Mouse (Mus musculus) hindbrain, embryonic 14.5 days (tissue): ENCODE data around the gene Zfp423. TPM values are rescaled to one million over a fixed set of nuclear protein-coding genes. Genes with fewer than 3 reads are reported as not detected.

Experiments
- ATAC-seq: fragments of 200-750 bp; cut with Nextera tagmentation; 2 replicates; pipeline ENCODE4 v1.8.0; 2017; ENCODE audit warnings: moderate number of reproducible peaks, mild to moderate bottlenecking, moderate TSS enrichment, moderate library complexity; ENCODE audit not compliant: low FRiP score
- DNase-seq: peaks from one replicate; pipeline ENCODE4 v3.0.0-alpha.2; 2015; ENCODE audit warnings: low spot score
- H3K27ac ChIP-seq: fragments of 300-500 bp; sonication (generic); 2 replicates; pipeline ENCODE4 v1.5.1; 2014; ENCODE audit warnings: mild to moderate bottlenecking, moderate library complexity
- H3K27me3 ChIP-seq: fragments of 300-500 bp; sonication (generic); 2 replicates; pipeline ENCODE4 v1.6.1; 2014; ENCODE audit warnings: mild to moderate bottlenecking, low read length, mixed read lengths; ENCODE audit not compliant: control insufficient read depth, insufficient read depth
- H3K36me3 ChIP-seq: fragments of 300-500 bp; sonication (generic); replicated peaks from 2 replicates; pipeline ENCODE4 v1.6.1; 2014; ENCODE audit not compliant: control insufficient read depth, insufficient read depth
- H3K4me1 ChIP-seq: fragments of 300-500 bp; sonication (generic); replicated peaks from 2 replicates; pipeline ENCODE4 v1.6.1; 2014; ENCODE audit warnings: antibody characterized with exemption, low read length, mixed read lengths; ENCODE audit not compliant: control insufficient read depth, insufficient read depth
- H3K4me2 ChIP-seq: fragments of 300-500 bp; sonication (generic); replicated peaks from 2 replicates; pipeline ENCODE4 v1.6.1; 2014; ENCODE audit warnings: mild to moderate bottlenecking, moderate library complexity
- H3K4me3 ChIP-seq: fragments of 300-500 bp; sonication (generic); replicated peaks from 2 replicates; pipeline ENCODE4 v1.5.1; 2014; ENCODE audit warnings: mild to moderate bottlenecking, low read length
- H3K9ac ChIP-seq: fragments of 300-500 bp; sonication (generic); 2 replicates; pipeline ENCODE4 v1.6.1; 2014
- H3K9me3 ChIP-seq: fragments of 300-500 bp; sonication (generic); 2 replicates; pipeline ENCODE4 v1.6.1; 2016; ENCODE audit warnings: low read length; ENCODE audit not compliant: control insufficient read depth
- WGBS: fragments of 180-500 bp; shearing (Covaris S2); extraction: QIAGEN DNeasy Blood & Tissue Kit; methylation state at CpG from one replicate; pipeline ENCODE4 v1.1.7; 2014; 5-methylcytosine and 5-hydroxymethylcytosine counted together
- polyA plus RNA-seq: library from polyadenylated mRNA; unstranded; fragments of >200 nt; fragmentation: Nextera tagmentation; extraction: Ambion mirVana; gene quantifications from 2 replicates; pipeline ENCODE4 v1.2.1, GENCODE M21; 2014

Zfp423 gene
- polyA plus RNA-seq, 1 experiment from 2014 or later, result 42.3 TPM

DNA sequence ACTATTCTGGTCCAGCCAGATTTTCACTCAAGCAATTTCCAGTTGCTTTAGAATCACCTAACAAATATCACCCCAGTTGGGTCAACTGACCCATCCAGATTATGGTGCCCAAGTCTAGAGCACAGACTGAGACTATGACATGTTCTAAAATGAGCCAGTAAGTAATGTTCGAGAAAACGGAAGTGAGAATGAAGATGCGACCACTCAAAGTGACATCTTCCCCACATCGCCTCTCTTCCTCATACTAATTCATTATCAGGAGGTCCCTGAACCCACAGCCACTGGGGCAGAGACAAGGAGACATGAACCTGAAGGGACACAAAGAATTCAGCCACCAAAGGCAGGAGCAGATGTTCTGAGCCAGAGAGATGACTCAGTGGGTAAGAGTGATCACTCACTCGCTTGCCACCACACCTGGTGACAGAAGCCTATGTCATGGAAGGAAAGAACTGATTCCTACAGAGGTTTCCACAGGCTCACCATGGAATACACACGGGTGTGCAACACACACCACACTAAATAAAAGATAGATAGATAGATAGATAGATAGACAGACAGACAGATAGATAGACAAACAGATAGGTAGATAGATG lies 24.2 kb downstream of the Zfp423 start:
- H3K36me3 ChIP-seq, result no peaks in the 10 kb centered on the region
- H3K4me1 ChIP-seq, result peaks cover 56% of the 10 kb centered on the region
- H3K9ac ChIP-seq, result no peak overlapping the region
- no peak for ATAC-seq
- no peak overlapping the region for H3K27ac ChIP-seq
- no peak overlapping the region for H3K4me3 ChIP-seq
- WGBS, result 91% methylated on average over 6 of the region's 6 CpGs
- DNase-seq, result no peak
- no peaks in the 10 kb centered on the region for H3K9me3 ChIP-seq
- no peaks in the 10 kb centered on the region for H3K27me3 ChIP-seq
- no peak overlapping the region for H3K4me2 ChIP-seq

GRCm38 (mm10) chr8:87934175-87934574 lies 25.2 kb downstream of the Zfp423 start:
- H3K4me3 ChIP-seq, result no peak overlapping the region
- H3K9ac ChIP-seq, result no peak overlapping the region
- H3K4me2 ChIP-seq, result no peak overlapping the region
- DNase-seq, result no peak
- H3K36me3 ChIP-seq, result no peaks in the 10 kb centered on the region
- no peaks in the 10 kb centered on the region for H3K27me3 ChIP-seq
- ATAC-seq, result no peak
- no peak overlapping the region for H3K27ac ChIP-seq
- H3K4me1 ChIP-seq, result peaks cover 46% of the 10 kb centered on the region
- WGBS, result 61% methylated on average over 13 of the region's 13 CpGs
- H3K9me3 ChIP-seq, result no peaks in the 10 kb centered on the region

DNA sequence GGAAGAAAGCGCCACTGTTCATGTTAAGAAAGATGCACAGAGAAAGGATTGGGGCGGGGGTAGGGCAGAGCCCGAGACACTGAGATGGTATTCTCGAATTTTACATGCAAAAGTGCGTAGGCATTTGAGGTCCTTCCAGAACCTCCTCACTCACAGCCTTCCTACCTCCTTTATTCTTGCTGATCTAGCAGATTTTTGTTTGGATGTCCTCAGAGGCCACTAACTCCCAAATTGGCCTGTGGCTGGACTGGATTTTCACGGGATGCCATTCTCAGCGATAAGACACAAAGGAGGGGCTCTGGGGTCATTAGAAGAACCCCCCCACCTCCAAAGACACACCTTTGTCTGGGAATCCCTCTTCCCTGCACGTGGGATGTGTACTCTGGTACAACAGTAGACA lies 25.6 kb downstream of the Zfp423 start:
- ATAC-seq, result no peak
- Histone ChIP-seq H3K9ac (no peak overlapping the region), H3K27me3 (no peaks in the 10 kb centered on the region), H3K9me3 (no peaks in the 10 kb centered on the region), H3K4me3 (no peak overlapping the region), H3K36me3 (no peaks in the 10 kb centered on the region), H3K27ac (no peak overlapping the region), H3K4me2 (no peak overlapping the region), H3K4me1 (peaks cover 46% of the 10 kb centered on the region)
- DNase-seq, result no peak
- WGBS, result 53% methylated on average over 8 of the region's 8 CpGs

DNA sequence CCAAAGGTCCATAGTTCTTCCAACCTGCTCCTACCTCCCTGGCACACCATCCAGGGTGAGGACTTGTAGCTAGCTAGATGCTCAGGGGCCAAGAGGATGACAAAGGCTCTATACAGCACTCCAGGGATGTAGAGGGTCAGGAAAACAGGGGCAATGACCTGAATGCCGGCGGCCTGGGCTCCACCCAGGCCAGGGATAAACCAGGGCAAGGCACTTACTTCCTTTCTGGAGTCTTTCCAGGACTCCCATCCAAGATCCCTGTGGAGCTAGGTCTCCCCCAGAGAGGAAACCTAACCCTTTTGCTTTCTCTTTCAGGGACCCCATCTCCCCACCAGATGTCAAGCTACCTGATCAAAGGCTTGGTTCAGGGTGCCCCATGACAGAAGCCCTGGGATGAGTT lies 30.5 kb downstream of the Zfp423 start:
- H3K4me1 ChIP-seq, result peaks cover 51% of the 10 kb centered on the region
- DNase-seq (no peak), ATAC-seq (no peak)
- no peaks in the 10 kb centered on the region for H3K9me3 ChIP-seq
- H3K27me3 ChIP-seq, result no peaks in the 10 kb centered on the region
- 0 out of 2 replicates have a peak overlapping the region, but pooled peaks have one; percentile 9 for H3K27ac ChIP-seq
- H3K9ac ChIP-seq, result no peak overlapping the region
- no peak overlapping the region for H3K4me2 ChIP-seq
- H3K4me3 ChIP-seq, result no peak overlapping the region
- no peaks in the 10 kb centered on the region for H3K36me3 ChIP-seq
- 53% methylated on average over 2 of the region's 2 CpGs for WGBS

GRCm38 (mm10) chr8:87927034-87927830 lies 32.2 kb downstream of the Zfp423 start:
- Histone ChIP-seq H3K27ac (no peak overlapping the region; the same call in 1 of the 2 replicates), H3K27me3 (no peaks in the 10 kb centered on the region), H3K4me2 (no peak overlapping the region), H3K4me1 (peaks cover 40% of the 10 kb centered on the region), H3K9me3 (no peaks in the 10 kb centered on the region), H3K9ac (no peak overlapping the region), H3K4me3 (no peak overlapping the region), H3K36me3 (no peaks in the 10 kb centered on the region)
- DNase-seq (no peak), ATAC-seq (no peak)
- WGBS, result 55% methylated on average over 10 of the region's 10 CpGs

DNA sequence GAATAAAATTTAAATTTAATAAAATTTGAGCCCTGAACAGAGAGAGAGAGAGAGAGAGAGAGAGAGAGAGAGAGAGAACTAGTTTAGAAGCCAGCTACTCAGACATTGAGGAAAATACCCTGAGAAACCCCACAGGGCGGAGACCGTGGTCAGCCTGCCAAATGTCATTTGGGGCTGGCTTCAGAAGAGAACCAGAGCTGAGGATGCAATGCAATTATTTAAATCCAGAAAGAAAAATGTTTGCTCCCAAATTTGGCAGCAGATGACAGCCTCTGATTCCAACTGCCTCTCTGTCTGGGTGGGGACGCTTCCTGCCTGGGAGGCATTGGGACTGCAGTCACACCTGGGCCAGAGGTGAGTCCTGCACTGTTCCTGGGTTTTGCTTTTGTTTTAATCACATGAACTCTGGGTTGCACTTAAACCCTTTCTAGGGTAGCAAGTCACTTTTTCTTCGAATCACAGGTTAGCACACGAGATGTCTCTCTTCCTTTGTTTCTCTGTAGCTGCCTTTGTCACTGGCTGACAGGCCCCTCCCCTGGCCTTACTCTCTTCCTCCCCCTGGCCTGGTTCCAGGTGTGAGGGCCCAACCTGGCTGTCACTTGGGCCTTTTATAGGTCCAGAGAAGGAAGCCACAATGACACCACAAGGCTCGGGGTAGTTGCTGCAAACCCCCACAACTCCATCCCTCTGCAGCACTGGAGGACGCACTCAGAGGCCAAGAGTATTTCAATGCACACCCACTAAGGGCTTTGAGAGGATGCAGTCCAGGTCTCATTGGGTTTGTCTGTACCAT lies 33.1 kb downstream of the Zfp423 start:
- H3K4me2 ChIP-seq, result no peak overlapping the region
- no peak overlapping the region for H3K4me3 ChIP-seq
- 66% methylated on average over 7 of the region's 7 CpGs for WGBS
- no peaks in the 10 kb centered on the region for H3K36me3 ChIP-seq
- no peaks in the 10 kb centered on the region for H3K9me3 ChIP-seq
- DNase-seq, result no peak
- H3K4me1 ChIP-seq, result peaks cover 42% of the 10 kb centered on the region
- no peak for ATAC-seq
- H3K9ac ChIP-seq, result no peak overlapping the region
- no peaks in the 10 kb centered on the region for H3K27me3 ChIP-seq
- H3K27ac ChIP-seq, result no peak overlapping the region

DNA sequence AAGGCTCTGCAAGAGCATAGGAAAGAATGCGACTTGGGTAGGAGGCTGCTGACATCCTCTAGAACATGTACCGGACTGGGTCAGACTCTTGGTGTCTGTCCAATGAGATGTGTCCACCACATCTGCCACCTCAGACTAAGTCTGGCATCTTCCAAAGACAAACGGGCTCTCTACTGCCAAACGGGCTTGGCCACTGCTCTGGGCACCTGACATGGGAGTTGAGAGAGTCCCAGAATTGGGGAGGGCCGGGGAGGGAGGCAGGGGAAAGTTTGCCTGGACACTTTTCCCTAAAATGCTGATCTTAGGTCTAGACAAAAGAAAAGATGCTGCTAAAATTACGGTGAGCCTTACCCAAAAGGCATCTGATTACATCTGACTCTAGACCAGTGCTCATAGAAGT lies 36.5 kb downstream of the Zfp423 start:
- H3K9ac ChIP-seq, result no peak overlapping the region
- H3K9me3 ChIP-seq, result no peaks in the 10 kb centered on the region
- no peak overlapping the region for H3K4me3 ChIP-seq
- DNase-seq (no peak), ATAC-seq (no peak)
- H3K27me3 ChIP-seq, result no peaks in the 10 kb centered on the region
- peaks cover 39% of the 10 kb centered on the region for H3K4me1 ChIP-seq
- no peak overlapping the region for H3K27ac ChIP-seq
- no peaks in the 10 kb centered on the region for H3K36me3 ChIP-seq
- H3K4me2 ChIP-seq, result no peak overlapping the region
- 79% methylated on average over 6 of the region's 6 CpGs for WGBS

- 58% methylated on average over 6 of the region's 6 CpGs for WGBS
- no peak for DNase-seq
These were observed 36.9 kb downstream of the Zfp423 start for GRCm38 (mm10) chr8:87922446-87922845.

GRCm38 (mm10) chr8:87918004-87918403 lies 41.4 kb downstream of the Zfp423 start:
- no peak overlapping the region for H3K9ac ChIP-seq
- WGBS, result 32% methylated on average over 5 of the region's 5 CpGs
- H3K27ac ChIP-seq, result no peak overlapping the region
- no peak overlapping the region for H3K4me3 ChIP-seq
- H3K36me3 ChIP-seq, result no peaks in the 10 kb centered on the region
- H3K9me3 ChIP-seq, result no peaks in the 10 kb centered on the region
- ATAC-seq (peak; percentile 47; the same call in 1 of the 2 replicates), DNase-seq (no peak)
- H3K27me3 ChIP-seq, result no peaks in the 10 kb centered on the region
- no peak overlapping the region for H3K4me2 ChIP-seq
- peaks cover 24% of the 10 kb centered on the region for H3K4me1 ChIP-seq

More at GRCm38 (mm10) chr8:87922446-87922845, 36.9 kb downstream of the Zfp423 start:
- Histone ChIP-seq H3K9ac (no peak overlapping the region), H3K4me3 (no peak overlapping the region), H3K4me2 (no peak overlapping the region), H3K4me1 (peaks cover 37% of the 10 kb centered on the region), H3K36me3 (no peaks in the 10 kb centered on the region), H3K27ac (no peak overlapping the region), H3K9me3 (no peaks in the 10 kb centered on the region), H3K27me3 (no peaks in the 10 kb centered on the region)
- ATAC-seq, result no peak
